Mouse (Mus musculus) liver, embryonic 16.5 days (tissue): Measurements from ENCODE around the gene Pde7b. TPM values are rescaled to one million over a fixed set of nuclear protein-coding genes. Genes with fewer than 3 reads are reported as not detected.

Experiments used
- ATAC-seq: fragments of 200-750 bp; cut with Nextera tagmentation; 2 replicates; pipeline ENCODE4 v1.8.0; 2017; ENCODE audit warnings: low read depth, mild to moderate bottlenecking, moderate number of reproducible peaks, moderate library complexity
- H3K27ac ChIP-seq: fragments of 300-500 bp; sonication (generic); 2 replicates; pipeline ENCODE4 v1.5.1; 2014; ENCODE audit warnings: mild to moderate bottlenecking, low read length
- H3K27me3 ChIP-seq: fragments of 300-500 bp; sonication (generic); 2 replicates; pipeline ENCODE4 v1.6.1; 2014; ENCODE audit warnings: low read depth, low read length, mixed read lengths; ENCODE audit not compliant: control insufficient read depth, insufficient read depth
- H3K36me3 ChIP-seq: fragments of 300-500 bp; sonication (generic); 2 replicates; pipeline ENCODE4 v1.6.1; 2014; ENCODE audit warnings: mild to moderate bottlenecking; ENCODE audit not compliant: control insufficient read depth, insufficient read depth
- H3K4me1 ChIP-seq: fragments of 300-500 bp; sonication (generic); 2 replicates; pipeline ENCODE4 v1.6.1; 2014; ENCODE audit warnings: low read depth, low read length, mixed read lengths; ENCODE audit not compliant: control insufficient read depth
- H3K4me2 ChIP-seq: fragments of 300-500 bp; sonication (generic); 2 replicates; pipeline ENCODE4 v1.6.1; 2014; ENCODE audit warnings: low read depth, low read length, mixed read lengths
- H3K4me3 ChIP-seq: fragments of 300-500 bp; sonication (generic); 2 replicates; pipeline ENCODE4 v1.5.1; 2014; ENCODE audit warnings: low read depth, mild to moderate bottlenecking, low read length
- H3K9ac ChIP-seq: fragments of 300-500 bp; sonication (generic); 2 replicates; pipeline ENCODE4 v1.6.1; 2014; ENCODE audit warnings: low read depth, low read length
- H3K9me3 ChIP-seq: fragments of 300-500 bp; sonication (generic); replicated peaks from 2 replicates; pipeline ENCODE4 v1.6.1; 2016; ENCODE audit warnings: low read length; ENCODE audit not compliant: control insufficient read depth
- WGBS: fragments of 180-500 bp; shearing (Covaris S2); extraction: QIAGEN DNeasy Blood & Tissue Kit; methylation state at CpG from one replicate; pipeline ENCODE4 v1.1.7; 2014; ENCODE audit not compliant: insufficient replicate concordance; 5-methylcytosine and 5-hydroxymethylcytosine counted together
- polyA plus RNA-seq: library from polyadenylated mRNA; unstranded; fragments of >200 nt; fragmentation: Nextera tagmentation; extraction: Ambion mirVana; gene quantifications from 2 replicates; pipeline ENCODE4 v1.2.1, GENCODE M21; 2015

Pde7b gene
- polyA plus RNA-seq, 1 experiment from 2014 or later: 0.25 TPM

DNA sequence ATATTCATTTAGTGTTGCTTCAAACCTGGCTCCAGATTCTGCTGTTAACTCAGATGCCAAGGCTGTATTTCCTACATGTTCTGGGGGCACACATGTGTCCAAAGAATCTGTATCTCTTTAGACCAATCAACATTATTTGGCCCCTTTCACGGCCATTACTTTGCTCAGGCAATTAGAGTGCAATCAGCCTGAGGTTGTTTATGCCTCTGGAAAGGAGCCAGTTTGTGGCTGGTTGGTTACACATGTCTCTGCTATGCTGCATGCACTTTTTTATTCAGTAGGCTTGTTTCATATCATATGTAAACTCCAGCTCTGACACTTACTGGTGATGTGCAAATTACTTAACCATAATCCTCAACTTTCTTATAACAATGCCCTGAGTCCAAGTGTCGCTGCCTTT is 287.9 kb downstream of the Pde7b start:
- Histone ChIP-seq H3K9me3 (no peaks in the 10 kb centered on the region), H3K27ac (no peak overlapping the region), H3K4me1 (no peaks in the 10 kb centered on the region), H3K9ac (no peak overlapping the region), H3K4me3 (no peak overlapping the region), H3K36me3 (no peaks in the 10 kb centered on the region), H3K4me2 (no peak overlapping the region), H3K27me3 (no peaks in the 10 kb centered on the region)
- WGBS: 59% methylated on average over 2 of the region's 2 CpGs
- no peak for ATAC-seq

- no peaks in the 10 kb centered on the region for H3K27me3 ChIP-seq
- WGBS: 74% methylated on average over 7 of the region's 7 CpGs
- H3K9ac ChIP-seq: no peak overlapping the region
Observed at GRCm38 (mm10) chr10:20435913-20436312, 289.0 kb downstream of the Pde7b start.

DNA sequence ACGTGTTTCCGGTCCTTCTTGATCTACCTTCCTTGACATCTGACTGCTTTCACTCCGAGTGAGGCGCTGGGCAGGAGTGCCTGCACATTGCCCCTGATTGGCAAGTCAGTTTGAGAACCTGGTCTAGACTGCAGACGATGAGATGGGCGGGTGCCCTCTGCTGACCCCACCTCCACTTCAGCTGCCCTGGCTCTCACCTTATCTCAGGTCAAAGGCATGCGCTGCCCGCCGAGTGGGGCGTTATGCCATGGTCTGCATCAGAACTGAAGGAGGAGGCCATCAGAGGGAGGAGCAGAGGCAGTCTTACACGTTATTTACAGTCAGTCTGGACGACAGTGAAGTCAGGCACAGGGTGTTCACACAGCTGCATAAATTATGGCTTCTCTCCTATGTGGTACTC is 293.5 kb downstream of the Pde7b start:
- Histone ChIP-seq H3K27me3 (no peaks in the 10 kb centered on the region), H3K36me3 (no peaks in the 10 kb centered on the region), H3K4me3 (no peak overlapping the region), H3K27ac (no peak overlapping the region), H3K4me1 (no peaks in the 10 kb centered on the region), H3K4me2 (no peak overlapping the region), H3K9me3 (no peaks in the 10 kb centered on the region), H3K9ac (no peak overlapping the region)
- ATAC-seq: no peak
- WGBS: 60% methylated on average over 12 of the region's 12 CpGs

More at GRCm38 (mm10) chr10:20435913-20436312, 289.0 kb downstream of the Pde7b start:
- no peaks in the 10 kb centered on the region for H3K36me3 ChIP-seq
- H3K9me3 ChIP-seq: no peaks in the 10 kb centered on the region
- H3K4me3 ChIP-seq: no peak overlapping the region
- H3K27ac ChIP-seq: no peak overlapping the region
- H3K4me2 ChIP-seq: no peak overlapping the region
- no peak for ATAC-seq
- no peaks in the 10 kb centered on the region for H3K4me1 ChIP-seq

GRCm38 (mm10) chr10:20421299-20421883 is 303.5 kb downstream of the Pde7b start:
- Histone ChIP-seq H3K36me3 (no peaks in the 10 kb centered on the region), H3K9me3 (no peaks in the 10 kb centered on the region), H3K9ac (no peak overlapping the region), H3K27ac (no peak overlapping the region), H3K4me3 (no peak overlapping the region), H3K4me1 (no peaks in the 10 kb centered on the region), H3K4me2 (no peak overlapping the region), H3K27me3 (no peaks in the 10 kb centered on the region)
- ATAC-seq: no peak
- 70% methylated on average over 10 of the region's 10 CpGs for WGBS

DNA sequence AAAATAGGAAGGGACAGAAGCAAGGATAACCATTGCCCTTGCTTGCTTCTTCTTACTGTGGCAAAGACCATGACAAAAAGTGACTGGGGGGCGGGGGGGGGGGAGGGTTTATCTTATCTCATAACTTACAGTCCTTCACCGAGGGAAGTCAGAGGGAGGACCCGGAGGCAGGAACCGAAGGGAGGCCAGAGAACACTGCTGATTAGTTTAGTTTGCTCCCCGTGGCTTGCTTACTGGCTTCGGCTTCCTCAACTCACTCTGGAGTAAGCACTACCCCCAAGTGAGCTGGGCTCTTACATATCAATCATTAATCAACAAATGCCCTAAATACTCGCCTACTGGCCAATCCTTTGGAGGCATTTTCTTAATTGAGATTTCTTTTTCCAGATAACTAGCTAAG is 304.6 kb downstream of the Pde7b start:
- Histone ChIP-seq H3K27me3 (no peaks in the 10 kb centered on the region), H3K9ac (no peak overlapping the region), H3K9me3 (no peaks in the 10 kb centered on the region), H3K36me3 (no peaks in the 10 kb centered on the region), H3K4me3 (no peak overlapping the region), H3K4me1 (no peaks in the 10 kb centered on the region), H3K27ac (no peak overlapping the region), H3K4me2 (no peak overlapping the region)
- 13% methylated on average over 7 of the region's 7 CpGs for WGBS
- no peak for ATAC-seq

- Histone ChIP-seq H3K4me1 (no peaks in the 10 kb centered on the region), H3K27me3 (no peaks in the 10 kb centered on the region), H3K4me2 (no peak overlapping the region), H3K27ac (no peak overlapping the region), H3K9ac (no peak overlapping the region), H3K4me3 (no peak overlapping the region), H3K36me3 (no peaks in the 10 kb centered on the region), H3K9me3 (no peaks in the 10 kb centered on the region)
- ATAC-seq: no peak
- 59% methylated on average over 10 of the region's 10 CpGs for WGBS
Observed at GRCm38 (mm10) chr10:20418856-20419219, 306.0 kb downstream of the Pde7b start.

- Histone ChIP-seq H3K4me3 (no peak overlapping the region), H3K9ac (no peak overlapping the region), H3K4me2 (no peak overlapping the region), H3K4me1 (no peaks in the 10 kb centered on the region), H3K9me3 (no peaks in the 10 kb centered on the region), H3K27me3 (no peaks in the 10 kb centered on the region), H3K27ac (no peak overlapping the region), H3K36me3 (no peaks in the 10 kb centered on the region)
- ATAC-seq: no peak
- 46% methylated on average over 11 of the region's 11 CpGs for WGBS
Observed at GRCm38 (mm10) chr10:20418202-20418855, 306.5 kb downstream of the Pde7b start.

- ATAC-seq: no peak
- H3K4me2 ChIP-seq: no peak overlapping the region
- H3K9me3 ChIP-seq: no peaks in the 10 kb centered on the region
- H3K27ac ChIP-seq: no peak overlapping the region
- WGBS: 71% methylated on average over 10 of the region's 10 CpGs
- no peaks in the 10 kb centered on the region for H3K27me3 ChIP-seq
- no peak overlapping the region for H3K4me3 ChIP-seq
- no peaks in the 10 kb centered on the region for H3K4me1 ChIP-seq
- no peak overlapping the region for H3K9ac ChIP-seq
- no peaks in the 10 kb centered on the region for H3K36me3 ChIP-seq
Observed at GRCm38 (mm10) chr10:20409181-20409580, 315.7 kb downstream of the Pde7b start.

DNA sequence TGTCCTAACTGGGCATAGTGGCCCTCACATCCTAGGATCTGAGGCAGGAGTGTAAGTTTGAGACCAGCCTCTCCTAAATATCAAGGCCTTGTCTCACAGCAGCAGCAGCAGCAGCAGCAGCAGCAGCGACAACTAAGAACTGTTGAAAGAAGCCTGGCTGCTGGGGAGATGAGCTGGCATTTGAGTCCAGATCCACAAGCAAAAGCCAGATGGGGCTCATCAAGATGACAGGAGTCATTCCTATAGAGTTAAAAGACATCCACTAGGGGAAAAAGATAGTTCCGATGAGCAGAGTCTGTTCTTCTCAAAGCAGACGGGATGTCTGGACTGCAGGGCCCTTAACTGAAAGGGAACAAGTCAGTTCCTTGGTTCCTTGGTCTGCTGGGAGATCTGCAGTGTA is 316.5 kb downstream of the Pde7b start:
- ATAC-seq: no peak
- Histone ChIP-seq H3K4me2 (no peak overlapping the region), H3K36me3 (no peaks in the 10 kb centered on the region), H3K4me1 (no peaks in the 10 kb centered on the region), H3K9ac (no peak overlapping the region), H3K27ac (no peak overlapping the region), H3K9me3 (no peaks in the 10 kb centered on the region), H3K27me3 (no peaks in the 10 kb centered on the region), H3K4me3 (no peak overlapping the region)
- 67% methylated on average over 3 of the region's 3 CpGs for WGBS
